Mouse (Mus musculus): ENCODE data around the gene Tspan10. TPM values are rescaled to one million over a fixed set of nuclear protein-coding genes. Genes with fewer than 3 reads are reported as not detected.
A peak's percentile ranks its signal among the peaks of the same experiment; 100 is the strongest.

Gene Tspan10
- total RNA-seq, 2 experiments from 2014 or later = 0.20 TPM; not detected in 1

DNA sequence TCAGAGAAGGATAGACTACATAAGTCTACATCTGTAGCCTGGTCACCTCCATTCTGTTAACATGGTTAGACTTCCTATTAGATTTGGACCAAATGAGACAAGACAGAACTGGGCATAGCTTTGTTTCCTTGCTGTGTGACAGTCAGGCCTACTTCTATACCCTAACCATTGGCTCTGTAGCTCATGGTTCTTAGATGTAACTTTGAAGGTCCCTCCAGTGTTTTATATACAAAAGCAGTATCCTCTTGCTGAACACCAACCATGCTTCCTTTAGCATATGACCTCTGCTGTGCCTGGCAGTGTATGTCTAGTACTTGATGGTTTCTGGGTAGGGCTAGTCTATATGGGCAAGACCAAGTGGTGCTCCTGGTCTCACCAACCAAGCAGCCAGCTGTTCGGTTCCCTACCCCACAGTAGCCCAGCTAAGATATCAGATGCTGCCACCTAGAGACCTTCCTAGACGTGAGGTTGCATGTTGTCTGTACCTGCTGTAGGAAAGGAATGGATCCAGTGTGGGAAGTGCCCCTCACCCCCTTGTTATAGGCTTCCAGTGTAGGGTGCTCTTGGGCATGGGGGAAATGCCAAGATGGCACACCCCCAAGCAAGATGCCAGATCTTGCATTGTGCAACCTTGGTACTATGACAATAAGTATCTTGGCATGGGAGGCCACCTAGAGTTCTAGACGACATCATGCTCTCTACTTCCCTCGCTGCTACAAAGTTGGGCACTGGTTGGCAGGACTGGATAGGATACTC, 48.0 kb downstream of the Tspan10 start:
- TF ChIP-seq CTCF (conservative IDR thresholded peaks at IDR 0.05) = no peak
- Histone ChIP-seq H3K27ac (peak overlapping the region; percentile 76), H3K4me3 (no peak overlapping the region)
- no peak for DNase-seq (ENCODE audit: low spot score in 2 of 2)

DNA sequence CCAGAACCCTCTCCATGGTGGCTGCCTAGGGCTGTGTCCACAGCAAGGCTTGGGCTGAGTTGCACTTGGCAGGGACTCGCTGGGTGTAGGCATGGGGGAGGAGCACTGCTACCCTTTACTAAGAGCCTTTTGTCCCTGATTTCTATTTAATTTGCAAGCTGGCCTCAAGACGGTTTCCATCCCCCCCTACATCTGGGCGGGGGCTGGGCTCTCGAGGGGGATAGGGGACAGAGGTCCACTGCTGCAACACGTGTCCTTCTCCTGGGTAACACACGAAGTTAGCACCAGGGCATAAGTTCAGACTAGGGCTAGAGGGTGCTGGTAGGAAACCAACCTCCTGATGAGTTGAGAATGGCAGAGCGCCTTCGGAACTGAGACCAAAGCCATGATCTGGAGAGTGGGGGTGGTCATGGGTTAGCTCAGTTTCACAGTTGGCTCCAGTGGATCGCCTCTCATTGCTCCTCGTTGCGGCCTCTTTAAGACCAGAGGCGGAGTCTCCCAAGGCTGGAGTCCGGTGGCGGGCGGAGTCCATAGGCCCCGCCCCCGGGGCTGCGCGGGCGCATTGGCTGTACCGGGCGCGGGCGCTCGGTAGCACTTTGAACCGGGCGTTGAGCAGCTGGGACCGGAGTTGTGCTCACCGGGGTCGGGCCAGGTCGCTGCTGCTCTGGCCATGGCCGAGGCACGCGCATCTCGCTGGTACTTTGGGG, 49.0 kb downstream of the Tspan10 start, which contains the start of gene Slc25a10:
TSS of gene Slc25a10 (plus strand) at position 524 of the 707 bp plus-strand sequence.
- Histone ChIP-seq H3K4me3 (peak within 1 kb of the TSS; percentile 88), H3K27ac (peak within 1 kb of the TSS; percentile 76)
- TF ChIP-seq CTCF (conservative IDR thresholded peaks at IDR 0.05) = no peak
- peak; percentile 83 for DNase-seq (ENCODE audit: low spot score in 2 of 2)

DNA sequence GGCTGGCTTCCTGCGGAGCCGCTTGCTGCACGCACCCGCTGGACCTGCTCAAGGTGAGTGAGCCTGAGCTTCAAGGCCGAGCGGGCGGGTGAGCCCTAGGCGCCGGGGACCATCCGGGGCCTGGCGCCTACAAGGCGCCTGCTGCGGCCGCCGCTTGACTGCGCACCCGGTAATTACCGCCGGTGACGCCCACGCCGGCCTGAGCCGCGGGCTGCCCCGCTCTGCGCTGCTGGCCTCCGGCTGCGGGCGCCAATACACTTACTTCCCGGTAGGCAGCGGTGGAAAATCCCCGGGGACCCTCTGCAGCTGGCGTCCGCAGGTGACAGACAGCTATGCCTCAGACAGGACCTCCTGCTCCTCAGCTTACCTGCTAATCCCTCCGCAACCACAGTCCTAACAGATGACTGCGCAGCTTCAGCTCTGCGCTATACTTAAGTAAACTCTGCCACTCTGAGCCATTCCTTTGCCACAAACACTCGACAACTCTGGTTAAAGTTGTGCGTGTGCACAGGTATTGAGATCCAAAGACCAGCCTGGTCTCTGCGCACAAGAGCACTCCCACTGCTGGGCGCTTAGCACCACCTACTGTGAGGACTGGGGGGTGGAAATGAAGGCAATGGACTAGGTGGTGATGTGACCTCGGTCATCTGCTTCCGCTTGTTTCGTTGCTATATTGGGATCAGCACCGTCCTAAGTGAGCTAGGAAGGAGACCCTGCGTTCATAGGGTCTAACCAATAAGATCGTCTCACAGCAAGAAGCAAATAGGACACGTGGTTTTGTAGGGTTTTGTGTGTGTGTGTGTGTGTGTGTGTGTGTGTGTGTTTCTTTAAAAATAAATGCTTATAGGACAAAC, 49.8 kb downstream of the Tspan10 start:
- TF ChIP-seq CTCF (conservative IDR thresholded peaks at IDR 0.05) = peak; percentile 34; the same call in 1 of the 2 replicates
- no peak for DNase-seq (ENCODE audit: low spot score in 2 of 2)
- Histone ChIP-seq H3K4me3 (peak overlapping the region; percentile 88), H3K27ac (peak overlapping the region; percentile 76)

DNA sequence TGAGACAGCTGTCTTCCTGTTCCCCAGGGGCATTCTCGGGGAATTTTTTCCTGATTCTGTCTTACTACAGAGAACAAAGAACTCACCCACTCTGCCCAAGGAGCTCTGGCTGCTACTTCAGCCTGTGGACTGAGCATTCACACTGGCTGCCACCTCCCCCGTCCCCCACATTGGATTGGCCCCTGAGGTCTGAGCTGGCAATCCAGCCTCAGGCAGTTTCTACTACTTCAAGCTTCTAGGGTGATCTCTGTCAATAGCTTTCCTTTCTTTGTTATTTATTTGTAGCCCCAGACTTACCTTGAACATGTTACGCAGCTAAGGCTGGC, 50.4 kb downstream of the Tspan10 start:
- no peak for DNase-seq (ENCODE audit: low spot score in 2 of 2)
- H3K4me3 ChIP-seq = no peak overlapping the region; the same call in 1 of the 2 replicates
- no peak for TF ChIP-seq CTCF (conservative IDR thresholded peaks at IDR 0.05)
- H3K27ac ChIP-seq = no peak overlapping the region

DNA sequence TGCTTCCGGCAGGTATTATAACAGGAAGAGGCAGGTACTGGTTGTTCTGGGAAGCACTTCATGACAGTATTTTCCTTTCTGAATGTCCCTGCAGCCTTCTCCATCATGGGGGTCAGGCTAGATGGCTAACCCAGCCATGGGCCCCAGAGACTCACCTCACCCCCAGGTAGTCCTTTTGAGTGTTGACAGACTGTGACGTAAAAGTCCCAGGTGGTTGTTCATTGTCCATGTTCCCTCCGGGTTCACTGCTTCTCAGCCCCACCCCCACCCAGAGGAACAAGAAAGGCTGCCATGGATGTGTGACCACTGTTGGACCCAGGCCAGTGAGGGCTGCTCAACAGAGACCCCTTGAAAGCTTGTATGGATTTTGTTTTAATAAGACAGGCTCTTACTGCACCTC, 50.9 kb downstream of the Tspan10 start:
- Histone ChIP-seq H3K4me3 (no peak overlapping the region; the same call in 1 of the 2 replicates), H3K27ac (no peak overlapping the region)
- TF ChIP-seq CTCF (conservative IDR thresholded peaks at IDR 0.05) = no peak
- no peak for DNase-seq (ENCODE audit: low spot score in 2 of 2)

DNA sequence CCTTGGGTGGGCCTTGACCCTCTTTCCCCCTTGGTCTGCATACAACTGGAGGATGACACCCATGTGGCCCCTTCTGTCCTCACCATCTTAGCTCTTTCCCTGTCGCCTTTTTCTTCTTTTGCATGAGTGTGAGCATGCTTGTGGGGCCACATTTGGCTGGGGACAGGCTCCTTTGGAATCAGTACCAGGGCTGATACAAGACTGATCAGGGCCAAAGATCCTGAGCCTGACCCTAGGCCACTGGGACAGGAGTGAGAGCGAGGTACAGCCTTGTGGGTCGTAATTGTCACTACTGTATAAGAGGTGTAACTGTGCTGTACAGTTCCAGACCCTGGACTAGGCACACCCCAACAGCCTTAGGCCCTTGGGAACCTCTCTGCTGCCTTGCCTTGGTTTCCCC, 51.5 kb downstream of the Tspan10 start:
- no peak overlapping the region for H3K4me3 ChIP-seq
- no peak for TF ChIP-seq CTCF (conservative IDR thresholded peaks at IDR 0.05)
- DNase-seq (ENCODE audit: low spot score in 2 of 2) = no peak
- no peak overlapping the region for H3K27ac ChIP-seq

Other genes with a start within 250 kb of the Tspan10 start
- gene Bahcc1, start 209.7 kb upstream of the Tspan10 start, total RNA-seq (2021) = 10 to 100 TPM; 19.9 to 20.7 TPM
- 1,000 to 10,000 TPM; 1,285 to 1,295 TPM for gene Actg1, start 94.1 kb upstream of the Tspan10 start, total RNA-seq (2021)
- 1 to 10 TPM in 1 of 2 experiments, under 1 TPM in 1; 0.69 to 1.1 TPM for gene Fscn2, start 81.1 kb upstream of the Tspan10 start, total RNA-seq (2021)
- gene Faap100, start 63.9 kb upstream of the Tspan10 start, total RNA-seq (2021) = 10 to 100 TPM; 17.7 to 19.5 TPM
- 10 to 100 TPM; 64.1 to 70.1 TPM for gene Nploc4, start 4.9 kb upstream of the Tspan10 start, total RNA-seq (2021)
- gene Pde6g, start 10.9 kb downstream of the Tspan10 start, total RNA-seq (2021) = under 1 TPM in 1 of 2 experiments, not detected in 1; 0.44 TPM
- gene Oxld1, start 15.4 kb downstream of the Tspan10 start, total RNA-seq (2021) = 10 to 100 TPM; 17.7 to 19.0 TPM
- gene Ccdc137, start 15.5 kb downstream of the Tspan10 start, total RNA-seq (2021) = 10 to 100 TPM; 20.0 to 32.3 TPM
- gene Arl16, start 25.0 kb downstream of the Tspan10 start, total RNA-seq (2021) = 10 to 100 TPM; 52.0 to 54.8 TPM
- 10 to 100 TPM; 63.2 to 68.1 TPM for gene Mrpl12, start 42.0 kb downstream of the Tspan10 start, total RNA-seq (2021)
- 10 to 100 TPM; 19.8 to 22.3 TPM for gene Slc25a10, start 49.2 kb downstream of the Tspan10 start, total RNA-seq (2021)
- gene Gcgr, start 88.1 kb downstream of the Tspan10 start, total RNA-seq (2021) = not detected
- gene Mcrip1, start 107.1 kb downstream of the Tspan10 start, total RNA-seq (2021) = 10 to 100 TPM; 65.2 to 67.6 TPM
- gene Ppp1r27, start 108.5 kb downstream of the Tspan10 start, total RNA-seq (2021) = not detected
- 100 to 1,000 TPM; 106 to 118 TPM for gene P4hb, start 130.6 kb downstream of the Tspan10 start, total RNA-seq (2021)
- 100 to 1,000 TPM; 270 to 277 TPM for gene Arhgdia, start 139.0 kb downstream of the Tspan10 start, total RNA-seq (2021)
- gene Alyref, start 155.7 kb downstream of the Tspan10 start, total RNA-seq (2021) = 10 to 100 TPM; 58.0 to 66.8 TPM
- 10 to 100 TPM; 87.1 to 89.6 TPM for gene Anapc11, start 155.8 kb downstream of the Tspan10 start, total RNA-seq (2021)
- gene Npb, start 165.8 kb downstream of the Tspan10 start, total RNA-seq (2021) = 1 to 10 TPM; 1.3 to 1.7 TPM
- gene Pcyt2, start 175.3 kb downstream of the Tspan10 start, total RNA-seq (2021) = 100 to 1,000 TPM; 128 to 142 TPM
- 10 to 100 TPM; 42.9 to 46.4 TPM for gene Sirt7, start 182.6 kb downstream of the Tspan10 start, total RNA-seq (2021)
- gene Mafg, start 191.0 kb downstream of the Tspan10 start, total RNA-seq (2021) = 10 to 100 TPM; 71.6 to 80.3 TPM
- 1 to 10 TPM; 1.3 to 1.8 TPM for gene Pycr1, start 201.1 kb downstream of the Tspan10 start, total RNA-seq (2021)
- 1 to 10 TPM; 3.9 to 8.7 TPM for gene Myadml2, start 205.5 kb downstream of the Tspan10 start, total RNA-seq (2021)
- gene Notum, start 218.5 kb downstream of the Tspan10 start, total RNA-seq (2021) = 1 to 10 TPM; 4.7 to 5.4 TPM
- gene Aspscr1, start 230.3 kb downstream of the Tspan10 start, total RNA-seq (2021) = 10 to 100 TPM; 50.7 to 53.2 TPM